Mouse (Mus musculus): ENCODE measurements at regions not wholly inside any gene's neighbourhood (a gene's known extent, or its start where the extent isn't known, plus 50 kb on each side); places are given as distances from the start of the nearest gene placed in this dataset.

GRCm38 (mm10) chr15:65733326-65733725, 718.6 kb upstream of the Gm21961 start:
- Histone ChIP-seq H3K27me3 (replicated peaks; ENCODE audit: control insufficient read depth, insufficient read depth, low read length) (no peaks in the 10 kb centered on the region), H3K4me1 (replicated peaks; ENCODE audit: control insufficient read depth, insufficient read depth, low read length) (no peaks in the 10 kb centered on the region), H3K36me3 (ENCODE audit: control insufficient read depth, insufficient read depth) (no peaks in the 10 kb centered on the region), H3K9me3 (ENCODE audit: control insufficient read depth, low read length) (no peaks in the 10 kb centered on the region), H3K4me2 (ENCODE audit: low read length) (no peak overlapping the region), H3K9ac (replicated peaks; ENCODE audit: low read depth, low read length) (no peak overlapping the region), H3K4me3 (replicated peaks; ENCODE audit: low read length) (no peak overlapping the region), H3K27ac (ENCODE audit: low read length) (no peak overlapping the region)
- ATAC-seq: peak; percentile 70
- 72% methylated on average over 6 of the region's 6 CpGs for WGBS

- ATAC-seq: no peak
- Histone ChIP-seq H3K27ac (ENCODE audit: low read length) (no peak overlapping the region), H3K4me1 (replicated peaks; ENCODE audit: control insufficient read depth, insufficient read depth, low read length) (no peaks in the 10 kb centered on the region), H3K4me2 (ENCODE audit: low read length) (no peak overlapping the region), H3K27me3 (replicated peaks; ENCODE audit: control insufficient read depth, insufficient read depth, low read length) (no peaks in the 10 kb centered on the region), H3K36me3 (ENCODE audit: control insufficient read depth, insufficient read depth) (no peaks in the 10 kb centered on the region), H3K4me3 (replicated peaks; ENCODE audit: low read length) (no peak overlapping the region), H3K9ac (replicated peaks; ENCODE audit: low read depth, low read length) (no peak overlapping the region), H3K9me3 (ENCODE audit: control insufficient read depth, low read length) (no peaks in the 10 kb centered on the region)
- WGBS: 76% methylated on average over 2 of the region's 2 CpGs
Measured at GRCm38 (mm10) chr15:65731308-65731707, 716.6 kb upstream of the Gm21961 start.

GRCm38 (mm10) chr15:65727061-65727460, 712.4 kb upstream of the Gm21961 start:
- no peaks in the 10 kb centered on the region for H3K27me3 ChIP-seq (replicated peaks; ENCODE audit: control insufficient read depth, insufficient read depth, low read length)
- no peak for ATAC-seq
- WGBS: 77% methylated on average over 1 of the region's 1 CpGs

GRCm38 (mm10) chr15:65726271-65726670, 711.6 kb upstream of the Gm21961 start:
- no peak for ATAC-seq
- Histone ChIP-seq H3K4me1 (replicated peaks; ENCODE audit: control insufficient read depth, insufficient read depth, low read length) (no peaks in the 10 kb centered on the region), H3K4me3 (replicated peaks; ENCODE audit: low read length) (no peak overlapping the region), H3K9ac (replicated peaks; ENCODE audit: low read depth, low read length) (no peak overlapping the region), H3K27me3 (replicated peaks; ENCODE audit: control insufficient read depth, insufficient read depth, low read length) (no peaks in the 10 kb centered on the region), H3K9me3 (ENCODE audit: control insufficient read depth, low read length) (no peaks in the 10 kb centered on the region), H3K4me2 (ENCODE audit: low read length) (no peak overlapping the region), H3K36me3 (ENCODE audit: control insufficient read depth, insufficient read depth) (no peaks in the 10 kb centered on the region), H3K27ac (ENCODE audit: low read length) (no peak overlapping the region)
- WGBS: 95% methylated on average over 2 of the region's 2 CpGs

More at GRCm38 (mm10) chr15:65727061-65727460, 712.4 kb upstream of the Gm21961 start:
- Histone ChIP-seq H3K4me2 (ENCODE audit: low read length) (no peak overlapping the region), H3K4me1 (replicated peaks; ENCODE audit: control insufficient read depth, insufficient read depth, low read length) (no peaks in the 10 kb centered on the region), H3K9ac (replicated peaks; ENCODE audit: low read depth, low read length) (no peak overlapping the region), H3K9me3 (ENCODE audit: control insufficient read depth, low read length) (no peaks in the 10 kb centered on the region), H3K36me3 (ENCODE audit: control insufficient read depth, insufficient read depth) (no peaks in the 10 kb centered on the region), H3K27ac (ENCODE audit: low read length) (no peak overlapping the region), H3K4me3 (replicated peaks; ENCODE audit: low read length) (no peak overlapping the region)

- Histone ChIP-seq H3K27me3 (replicated peaks; ENCODE audit: control insufficient read depth, insufficient read depth, low read length) (no peaks in the 10 kb centered on the region), H3K36me3 (ENCODE audit: control insufficient read depth, insufficient read depth) (no peaks in the 10 kb centered on the region), H3K27ac (ENCODE audit: low read length) (no peak overlapping the region), H3K4me1 (replicated peaks; ENCODE audit: control insufficient read depth, insufficient read depth, low read length) (no peaks in the 10 kb centered on the region), H3K4me2 (ENCODE audit: low read length) (no peak overlapping the region), H3K9me3 (ENCODE audit: control insufficient read depth, low read length) (no peaks in the 10 kb centered on the region), H3K4me3 (replicated peaks; ENCODE audit: low read length) (no peak overlapping the region), H3K9ac (replicated peaks; ENCODE audit: low read depth, low read length) (no peak overlapping the region)
- ATAC-seq: peak; percentile 96
- 46% methylated on average over 3 of the region's 3 CpGs for WGBS
Measured at GRCm38 (mm10) chr15:65703559-65703958, 688.9 kb upstream of the Gm21961 start.

- no peak for ATAC-seq
- no peak overlapping the region for H3K27ac ChIP-seq (ENCODE audit: low read length)
- no peak overlapping the region for H3K4me3 ChIP-seq (replicated peaks; ENCODE audit: low read length)
- WGBS: 10% methylated on average over 1 of the region's 1 CpGs
- no peaks in the 10 kb centered on the region for H3K9me3 ChIP-seq (ENCODE audit: control insufficient read depth, low read length)
- H3K36me3 ChIP-seq (ENCODE audit: control insufficient read depth, insufficient read depth): no peaks in the 10 kb centered on the region
- no peaks in the 10 kb centered on the region for H3K27me3 ChIP-seq (replicated peaks; ENCODE audit: control insufficient read depth, insufficient read depth, low read length)
- no peaks in the 10 kb centered on the region for H3K4me1 ChIP-seq (replicated peaks; ENCODE audit: control insufficient read depth, insufficient read depth, low read length)
- no peak overlapping the region for H3K9ac ChIP-seq (replicated peaks; ENCODE audit: low read depth, low read length)
- H3K4me2 ChIP-seq (ENCODE audit: low read length): no peak overlapping the region
Measured at GRCm38 (mm10) chr15:65701510-65701909, 686.8 kb upstream of the Gm21961 start.

GRCm38 (mm10) chr15:65698596-65698995, 683.9 kb upstream of the Gm21961 start:
- H3K9ac ChIP-seq (replicated peaks; ENCODE audit: low read depth, low read length): no peak overlapping the region
- no peaks in the 10 kb centered on the region for H3K27me3 ChIP-seq (replicated peaks; ENCODE audit: control insufficient read depth, insufficient read depth, low read length)
- H3K4me2 ChIP-seq (ENCODE audit: low read length): no peak overlapping the region
- 85% methylated on average over 2 of the region's 2 CpGs for WGBS
- ATAC-seq: no peak
- no peaks in the 10 kb centered on the region for H3K36me3 ChIP-seq (ENCODE audit: control insufficient read depth, insufficient read depth)
- no peak overlapping the region for H3K27ac ChIP-seq (ENCODE audit: low read length)
- no peak overlapping the region for H3K4me3 ChIP-seq (replicated peaks; ENCODE audit: low read length)
- H3K4me1 ChIP-seq (replicated peaks; ENCODE audit: control insufficient read depth, insufficient read depth, low read length): no peaks in the 10 kb centered on the region
- no peaks in the 10 kb centered on the region for H3K9me3 ChIP-seq (ENCODE audit: control insufficient read depth, low read length)
